Mouse (Mus musculus) ES-Bruce4 (cell line): ENCODE measurements around the gene Rgs7bp.

Source experiments
- EP300 ChIP-seq: IDR thresholded peaks from 2 replicates; pipeline ENCODE4 v1.6.1; 2011; ENCODE audit warnings: low read depth, low read length; ENCODE audit not compliant: insufficient read depth
- POLR2A ChIP-seq: IDR thresholded peaks from one replicate; pipeline ENCODE4 v1.8.1; 2011; ENCODE audit warnings: low read length; ENCODE audit not compliant: insufficient read depth

DNA sequence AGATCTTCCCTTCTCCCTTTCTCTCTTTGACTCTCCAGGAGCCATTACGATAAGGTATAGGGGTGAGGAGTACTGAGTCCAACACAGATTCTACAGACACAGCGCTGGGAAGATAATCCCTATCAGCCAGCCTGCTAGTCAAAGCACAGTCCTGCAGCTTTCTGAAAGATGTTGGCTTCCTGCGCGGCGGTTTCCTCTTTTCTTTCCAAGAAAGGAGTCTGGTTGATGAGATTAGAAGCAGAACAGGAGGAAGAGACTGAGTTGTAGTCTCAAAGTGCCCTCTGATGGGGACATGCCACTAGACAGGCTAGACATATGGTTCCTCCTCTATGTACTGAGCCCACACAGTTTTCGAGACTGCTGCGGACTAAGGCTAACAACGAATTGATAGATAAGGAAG is 6.1 kb downstream of the Rgs7bp start:
- TF ChIP-seq POLR2A (no peak), EP300 (no peak)
